Mouse (Mus musculus) liver, embryonic 16.5 days (tissue): ENCODE data around the gene Chrm3. TPM values are rescaled to one million over a fixed set of nuclear protein-coding genes. Genes with fewer than 3 reads are reported as not detected.
"Not testable (repeated sequence)": the region's sequence is repeated elsewhere in the genome, so short reads cannot be mapped to it uniquely, and the experiment has no call there.

Experiments
- ATAC-seq: fragments of 200-750 bp; cut with Nextera tagmentation; 2 replicates; pipeline ENCODE4 v1.8.0; 2017; ENCODE audit warnings: low read depth, mild to moderate bottlenecking, moderate number of reproducible peaks, moderate library complexity
- H3K27ac ChIP-seq: fragments of 300-500 bp; sonication (generic); 2 replicates; pipeline ENCODE4 v1.5.1; 2014; ENCODE audit warnings: mild to moderate bottlenecking, low read length
- H3K27me3 ChIP-seq: fragments of 300-500 bp; sonication (generic); 2 replicates; pipeline ENCODE4 v1.6.1; 2014; ENCODE audit warnings: low read depth, low read length, mixed read lengths; ENCODE audit not compliant: control insufficient read depth, insufficient read depth
- H3K36me3 ChIP-seq: fragments of 300-500 bp; sonication (generic); 2 replicates; pipeline ENCODE4 v1.6.1; 2014; ENCODE audit warnings: mild to moderate bottlenecking; ENCODE audit not compliant: control insufficient read depth, insufficient read depth
- H3K4me1 ChIP-seq: fragments of 300-500 bp; sonication (generic); 2 replicates; pipeline ENCODE4 v1.6.1; 2014; ENCODE audit warnings: low read depth, low read length, mixed read lengths; ENCODE audit not compliant: control insufficient read depth
- H3K4me2 ChIP-seq: fragments of 300-500 bp; sonication (generic); 2 replicates; pipeline ENCODE4 v1.6.1; 2014; ENCODE audit warnings: low read depth, low read length, mixed read lengths
- H3K4me3 ChIP-seq: fragments of 300-500 bp; sonication (generic); 2 replicates; pipeline ENCODE4 v1.5.1; 2014; ENCODE audit warnings: low read depth, mild to moderate bottlenecking, low read length
- H3K9ac ChIP-seq: fragments of 300-500 bp; sonication (generic); 2 replicates; pipeline ENCODE4 v1.6.1; 2014; ENCODE audit warnings: low read depth, low read length
- H3K9me3 ChIP-seq: fragments of 300-500 bp; sonication (generic); replicated peaks from 2 replicates; pipeline ENCODE4 v1.6.1; 2016; ENCODE audit warnings: low read length; ENCODE audit not compliant: control insufficient read depth
- WGBS: fragments of 180-500 bp; shearing (Covaris S2); extraction: QIAGEN DNeasy Blood & Tissue Kit; methylation state at CpG from one replicate; pipeline ENCODE4 v1.1.7; 2014; ENCODE audit not compliant: insufficient replicate concordance; 5-methylcytosine and 5-hydroxymethylcytosine counted together
- polyA plus RNA-seq: library from polyadenylated mRNA; unstranded; fragments of >200 nt; fragmentation: Nextera tagmentation; extraction: Ambion mirVana; gene quantifications from 2 replicates; pipeline ENCODE4 v1.2.1, GENCODE M21; 2015

The Chrm3 gene
- 0.05 and 0.09 TPM in 2 replicates for polyA plus RNA-seq

GRCm38 (mm10) chr13:10360777-10361176 lies at the start of gene Chrm3:
Chrm3 (minus strand) TSS chr13:10360847.
- H3K9me3 ChIP-seq: no peaks in the 10 kb centered on the region
- no peak within 1 kb of the TSS for H3K9ac ChIP-seq
- peaks cover 30% of the 10 kb centered on the region for H3K27me3 ChIP-seq
- no peak within 1 kb of the TSS for H3K27ac ChIP-seq
- H3K36me3 ChIP-seq: no peaks in the 10 kb centered on the region
- ATAC-seq: no peak
- 4% methylated on average over 18 of the region's 18 CpGs for WGBS
- H3K4me3 ChIP-seq: peak within 1 kb of the TSS; percentile 37
- no peaks in the 10 kb centered on the region for H3K4me1 ChIP-seq
- peak within 1 kb of the TSS; percentile 44 for H3K4me2 ChIP-seq

GRCm38 (mm10) chr13:10394364-10394763 lies 33.7 kb upstream of the Chrm3 start:
- Histone ChIP-seq H3K4me3 (no peak overlapping the region), H3K9ac (no peak overlapping the region)
- no peak for ATAC-seq

GRCm38 (mm10) chr13:10375487-10375886 lies 14.8 kb upstream of the Chrm3 start:
- ATAC-seq, H3K9me3 ChIP-seq, H3K4me1 ChIP-seq, H3K4me2 ChIP-seq, H3K36me3 ChIP-seq, H3K27me3 ChIP-seq, H3K9ac ChIP-seq, H3K27ac ChIP-seq, H3K4me3 ChIP-seq: not testable (repeated sequence)

More at GRCm38 (mm10) chr13:10394364-10394763, 33.7 kb upstream of the Chrm3 start:
- no peak overlapping the region for H3K4me2 ChIP-seq
- H3K4me1 ChIP-seq: no peaks in the 10 kb centered on the region
- H3K27me3 ChIP-seq: no peaks in the 10 kb centered on the region
- H3K36me3 ChIP-seq: no peaks in the 10 kb centered on the region
- no peak overlapping the region for H3K27ac ChIP-seq
- WGBS: 70% methylated on average over 2 of the region's 2 CpGs
- H3K9me3 ChIP-seq: no peaks in the 10 kb centered on the region

- H3K4me1 ChIP-seq: no peaks in the 10 kb centered on the region
- peaks cover 30% of the 10 kb centered on the region for H3K27me3 ChIP-seq
- no peak overlapping the region for H3K9ac ChIP-seq
- WGBS: 1% methylated on average over 40 of the region's 60 CpGs
- H3K9me3 ChIP-seq: no peaks in the 10 kb centered on the region
- H3K4me3 ChIP-seq: peak overlapping the region; percentile 37
- no peak overlapping the region for H3K27ac ChIP-seq
- peak overlapping the region; percentile 44 for H3K4me2 ChIP-seq
- no peaks in the 10 kb centered on the region for H3K36me3 ChIP-seq
- no peak for ATAC-seq
Measured at GRCm38 (mm10) chr13:10360199-10360694, 400 bp downstream of the Chrm3 start.

GRCm38 (mm10) chr13:10359516-10360198 lies 990 bp downstream of the Chrm3 start:
- peak overlapping the region; percentile 37; the same call in 1 of the 2 replicates for H3K4me3 ChIP-seq
- peaks cover 30% of the 10 kb centered on the region for H3K27me3 ChIP-seq
- ATAC-seq: no peak
- 1% methylated on average over 26 of the region's 26 CpGs for WGBS
- no peaks in the 10 kb centered on the region for H3K9me3 ChIP-seq
- no peaks in the 10 kb centered on the region for H3K36me3 ChIP-seq
- H3K4me1 ChIP-seq: no peaks in the 10 kb centered on the region
- H3K9ac ChIP-seq: no peak overlapping the region
- peak overlapping the region; percentile 44 for H3K4me2 ChIP-seq
- no peak overlapping the region for H3K27ac ChIP-seq

- Histone ChIP-seq H3K4me3 (no peak overlapping the region), H3K27me3 (peaks cover 25% of the 10 kb centered on the region), H3K9me3 (no peaks in the 10 kb centered on the region), H3K27ac (no peak overlapping the region), H3K9ac (no peak overlapping the region), H3K36me3 (no peaks in the 10 kb centered on the region), H3K4me2 (no peak overlapping the region), H3K4me1 (no peaks in the 10 kb centered on the region)
- WGBS: 55% methylated on average over 5 of the region's 5 CpGs
- no peak for ATAC-seq
Measured at GRCm38 (mm10) chr13:10355796-10356195, 4.9 kb downstream of the Chrm3 start.

GRCm38 (mm10) chr13:10354885-10355575 lies 5.6 kb downstream of the Chrm3 start:
- H3K27me3 ChIP-seq: peaks cover 17% of the 10 kb centered on the region
- no peaks in the 10 kb centered on the region for H3K9me3 ChIP-seq
- no peak for ATAC-seq
- H3K9ac ChIP-seq: no peak overlapping the region
- H3K4me2 ChIP-seq: no peak overlapping the region
- H3K4me1 ChIP-seq: no peaks in the 10 kb centered on the region
- H3K4me3 ChIP-seq: no peak overlapping the region
- WGBS: 23% methylated on average over 2 of the region's 2 CpGs
- H3K36me3 ChIP-seq: no peaks in the 10 kb centered on the region
- no peak overlapping the region for H3K27ac ChIP-seq

- no peak overlapping the region for H3K4me3 ChIP-seq
- no peaks in the 10 kb centered on the region for H3K4me1 ChIP-seq
- H3K9me3 ChIP-seq: no peaks in the 10 kb centered on the region
- no peak overlapping the region for H3K9ac ChIP-seq
- WGBS: 63% methylated on average over 1 of the region's 1 CpGs
- no peak overlapping the region for H3K27ac ChIP-seq
- no peaks in the 10 kb centered on the region for H3K36me3 ChIP-seq
- H3K4me2 ChIP-seq: no peak overlapping the region
- no peaks in the 10 kb centered on the region for H3K27me3 ChIP-seq
- ATAC-seq: no peak
Measured at GRCm38 (mm10) chr13:10352141-10352540, 8.5 kb downstream of the Chrm3 start.

- no peaks in the 10 kb centered on the region for H3K27me3 ChIP-seq
- H3K27ac ChIP-seq: no peak overlapping the region
- no peak for ATAC-seq
- 41% methylated on average over 5 of the region's 5 CpGs for WGBS
- no peak overlapping the region for H3K4me3 ChIP-seq
- H3K9ac ChIP-seq: no peak overlapping the region
- no peaks in the 10 kb centered on the region for H3K36me3 ChIP-seq
- H3K4me2 ChIP-seq: no peak overlapping the region
- no peaks in the 10 kb centered on the region for H3K9me3 ChIP-seq
- no peaks in the 10 kb centered on the region for H3K4me1 ChIP-seq
Measured at GRCm38 (mm10) chr13:10344362-10344761, 16.3 kb downstream of the Chrm3 start.
